Mouse (Mus musculus): ENCODE data around the gene Rbp2.
A peak's percentile ranks its signal among the peaks of the same experiment; 100 is the strongest.

The Rbp2 gene

GRCm38 (mm10) chr9:98524786-98525542, 39.0 kb downstream of the Rbp2 start:
- DNase-seq (ENCODE audit: low spot score in 2 of 2): peak; percentile 67 to 76

GRCm38 (mm10) chr9:98525543-98525924, 39.6 kb downstream of the Rbp2 start:
- DNase-seq (ENCODE audit: low spot score in 2 of 2): no peak

GRCm38 (mm10) chr9:98527226-98527625, 41.3 kb downstream of the Rbp2 start:
- DNase-seq (ENCODE audit: low spot score in 2 of 2): no peak

DNA sequence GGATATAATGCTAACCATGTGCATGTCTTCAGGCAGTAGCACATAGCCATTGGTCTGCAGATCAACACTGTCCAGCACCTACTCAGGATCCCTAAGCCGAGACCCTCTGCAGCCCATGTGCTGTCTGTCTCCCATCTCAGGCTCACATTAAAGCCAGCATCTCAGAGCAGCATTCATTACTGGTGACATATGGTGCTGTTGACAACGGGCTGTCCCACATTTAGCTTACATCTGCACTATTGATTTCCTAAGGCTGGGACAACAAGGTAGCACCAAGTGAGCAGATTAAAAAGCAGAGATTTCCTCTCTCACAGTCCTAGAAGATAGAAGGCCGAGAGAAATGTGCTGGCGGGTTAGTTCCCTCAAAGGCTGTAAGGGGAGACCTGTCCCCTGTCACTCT, 43.9 kb downstream of the Rbp2 start:
- no peak for DNase-seq (ENCODE audit: low spot score in 2 of 2)

- DNase-seq (ENCODE audit: low spot score in 2 of 2): no peak
These were observed 45.1 kb downstream of the Rbp2 start for GRCm38 (mm10) chr9:98530999-98531398.

GRCm38 (mm10) chr9:98534675-98535280, 48.9 kb downstream of the Rbp2 start:
- no peak for DNase-seq (ENCODE audit: low spot score in 2 of 2)

- DNase-seq (ENCODE audit: low spot score in 2 of 2): no peak
These were observed 49.8 kb downstream of the Rbp2 start for GRCm38 (mm10) chr9:98535763-98536162.

DNA sequence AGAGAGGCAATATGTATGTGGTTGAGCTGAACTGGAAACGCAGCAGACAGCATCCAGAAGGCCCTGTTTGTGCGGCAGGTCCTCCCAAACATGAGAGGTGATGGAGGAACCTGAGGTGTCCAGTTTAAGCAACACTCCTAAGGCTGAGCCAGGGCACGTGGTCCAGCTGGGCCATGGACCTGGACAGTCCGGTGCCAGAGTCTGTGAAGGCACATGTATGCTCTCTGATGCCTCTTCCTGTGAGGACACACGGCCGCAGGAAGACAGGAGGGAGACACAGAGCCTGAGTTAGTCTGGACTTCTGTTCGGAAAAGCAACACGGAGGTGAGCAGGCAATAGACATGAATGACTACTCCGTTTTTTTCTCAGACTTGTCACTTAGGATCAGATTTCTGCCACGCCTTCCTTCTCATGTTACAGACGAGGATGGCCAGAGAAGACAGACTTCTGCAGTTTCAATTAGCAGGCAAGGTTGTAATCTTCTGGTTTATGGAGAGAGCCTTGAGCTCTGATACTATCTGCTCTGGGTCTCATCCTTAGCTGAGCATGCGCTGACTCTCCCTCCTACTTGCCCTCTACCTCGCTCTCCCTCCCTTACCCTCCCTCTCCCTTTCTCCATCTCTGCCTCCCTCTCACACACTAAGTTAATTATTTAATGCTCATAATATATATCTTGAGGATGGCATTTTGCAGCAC, 52.2 kb downstream of the Rbp2 start:
- no peak for DNase-seq (ENCODE audit: low spot score in 2 of 2)

GRCm38 (mm10) chr9:98538713-98539360, 52.9 kb downstream of the Rbp2 start:
- DNase-seq (ENCODE audit: low spot score in 2 of 2): peak; percentile 87 to 88

DNA sequence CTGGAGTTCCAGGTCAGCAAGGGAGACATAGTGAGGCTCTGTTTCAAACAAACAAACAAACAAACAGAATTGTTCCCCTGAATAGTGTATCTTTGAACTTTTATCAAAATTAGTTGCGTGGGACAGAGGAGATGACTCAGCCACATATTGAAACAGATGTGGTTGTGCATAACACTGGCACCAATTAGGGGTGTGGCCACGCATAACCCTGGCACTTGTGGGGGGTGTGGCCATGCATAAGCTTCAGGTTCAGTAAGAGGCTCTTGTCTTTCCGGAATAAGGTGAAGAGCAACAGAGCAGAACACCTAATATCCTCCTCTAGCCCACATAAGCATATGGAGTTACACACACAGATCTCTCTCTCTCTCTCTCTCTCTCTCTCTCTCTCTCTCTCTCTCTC, 58.1 kb downstream of the Rbp2 start:
- no peak for DNase-seq (ENCODE audit: low spot score in 2 of 2)
